In genomic region chr14:105293777-105294176, GRCm38 (mm10) we compare ENCODE assay signal across 18 mouse cellular contexts. TPM values are rescaled to one million over a fixed set of nuclear protein-coding genes. Genes with fewer than 3 reads are reported as not detected.
DNase-seq lines count a peak whose midpoint lies in the region; ATAC-seq and TF ChIP-seq lines count a peak whose summit lies in the region.
"Had no signal": no experiment of that assay in that cellular context is flagged by ENCODE, and none has a peak within 500 bp of the region (broad histone marks: within the 10 kb centered on the region; RNA-seq: fewer than 3 reads in every experiment).

No protein-coding gene starts in this region.

- H3K36me3 ChIP-seq in hindbrain, embryonic 13.5 days, result peaks cover 30% of the 10 kb centered on the region
- peaks cover 11% of the 10 kb centered on the region; the same call in 1 of the 2 replicates for H3K36me3 ChIP-seq in hindbrain, postnatal 0 days (ENCODE audit: insufficient read depth, low read length)
- peaks cover 3% of the 10 kb centered on the region for H3K36me3 ChIP-seq in kidney, embryonic 16.5 days (ENCODE audit: insufficient read depth, low read length)

- no peak for DNase-seq in hindbrain, postnatal 0 days (ENCODE audit: low spot score)
- DNase-seq in kidney, adult 18-20 months, result no peak
- DNase-seq in brain, adult 2 months (ENCODE audit: low read depth, low spot score), result peak; percentile 53
- DNase-seq in urinary bladder, postnatal 14 days (ENCODE audit: low spot score), result no peak
- DNase-seq: adrenal gland, adult 2 months; adrenal gland, postnatal 10 days; adrenal gland, postnatal 25 days; cerebellum, adult 11-12 months; cerebellum, adult 2 months; cerebellum, adult 9-10 months; cerebellum, postnatal 10 days; cerebellum, postnatal 25 days had no signal

- 86% methylated on average over 3 of the region's 3 CpGs for WGBS in hindbrain, embryonic 13.5 days
- 71% methylated on average over 3 of the region's 3 CpGs for WGBS in hindbrain, postnatal 0 days
- 81% methylated on average over 3 of the region's 3 CpGs for WGBS in kidney, embryonic 16.5 days

- H3K4me1 ChIP-seq in hindbrain, embryonic 13.5 days (replicated peaks), result no peaks in the 10 kb centered on the region
- no peaks in the 10 kb centered on the region for H3K4me1 ChIP-seq in hindbrain, postnatal 0 days (ENCODE audit: insufficient read depth, low read length)
- no peaks in the 10 kb centered on the region for H3K4me1 ChIP-seq in kidney, embryonic 16.5 days (ENCODE audit: insufficient read depth, low read length)
- H3K4me1 ChIP-seq: embryonic facial prominence, embryonic 10.5 days; embryonic facial prominence, embryonic 12.5 days; forebrain, embryonic 13.5 days; forebrain, embryonic 15.5 days had no signal

- ATAC-seq in hindbrain, embryonic 13.5 days (ENCODE audit: low FRiP score), result no peak
- no peak for ATAC-seq in hindbrain, postnatal 0 days
- 0 out of 2 replicates have a peak, but pooled peaks have one; percentile 46 for ATAC-seq in kidney, embryonic 16.5 days (ENCODE audit: low FRiP score, low TSS enrichment)
- ATAC-seq: forebrain, embryonic 13.5 days; forebrain, embryonic 15.5 days had no signal

- 0 out of 2 replicates have a peak overlapping the region, but pooled peaks have one; percentile 35 for H3K9ac ChIP-seq in hindbrain, embryonic 13.5 days
- H3K9ac ChIP-seq in hindbrain, postnatal 0 days (replicated peaks; ENCODE audit: low read length), result no peak overlapping the region
- no peak overlapping the region for H3K9ac ChIP-seq in kidney, embryonic 16.5 days (replicated peaks; ENCODE audit: low read length)
- H3K9ac ChIP-seq: embryonic facial prominence, embryonic 12.5 days; forebrain, embryonic 13.5 days; forebrain, embryonic 15.5 days had no signal

- no peak overlapping the region for H3K27ac ChIP-seq in hindbrain, embryonic 13.5 days
- H3K27ac ChIP-seq in hindbrain, postnatal 0 days, result no peak overlapping the region
- no peak overlapping the region for H3K27ac ChIP-seq in kidney, embryonic 16.5 days (ENCODE audit: low read length)
- H3K27ac ChIP-seq: embryonic facial prominence, embryonic 10.5 days; embryonic facial prominence, embryonic 12.5 days; forebrain, embryonic 13.5 days; forebrain, embryonic 15.5 days had no signal

- no peak overlapping the region for H3K4me3 ChIP-seq in hindbrain, embryonic 13.5 days
- no peak overlapping the region for H3K4me3 ChIP-seq in hindbrain, postnatal 0 days (ENCODE audit: low read length)
- H3K4me3 ChIP-seq in kidney, embryonic 16.5 days (ENCODE audit: low read length), result no peak overlapping the region
- H3K4me3 ChIP-seq: embryonic facial prominence, embryonic 10.5 days; embryonic facial prominence, embryonic 12.5 days; forebrain, embryonic 13.5 days; forebrain, embryonic 15.5 days had no signal

- no peak overlapping the region for H3K4me2 ChIP-seq in hindbrain, embryonic 13.5 days
- no peak overlapping the region for H3K4me2 ChIP-seq in hindbrain, postnatal 0 days (ENCODE audit: low read depth, low read length)
- H3K4me2 ChIP-seq in kidney, embryonic 16.5 days (replicated peaks; ENCODE audit: low read depth, low read length), result no peak overlapping the region
- H3K4me2 ChIP-seq: embryonic facial prominence, embryonic 12.5 days; forebrain, embryonic 13.5 days; forebrain, embryonic 15.5 days had no signal

- H3K9me3 ChIP-seq in hindbrain, embryonic 13.5 days, result no peaks in the 10 kb centered on the region
- H3K9me3 ChIP-seq in hindbrain, postnatal 0 days (ENCODE audit: low read length), result no peaks in the 10 kb centered on the region
- H3K9me3 ChIP-seq in kidney, embryonic 16.5 days (ENCODE audit: low read length), result no peaks in the 10 kb centered on the region
- H3K9me3 ChIP-seq: embryonic facial prominence, embryonic 10.5 days; embryonic facial prominence, embryonic 12.5 days; forebrain, embryonic 13.5 days; forebrain, embryonic 15.5 days had no signal

- H3K27me3 ChIP-seq in hindbrain, embryonic 13.5 days, result no peaks in the 10 kb centered on the region
- no peaks in the 10 kb centered on the region for H3K27me3 ChIP-seq in hindbrain, postnatal 0 days (ENCODE audit: insufficient read depth, low read length)
- no peaks in the 10 kb centered on the region for H3K27me3 ChIP-seq in kidney, embryonic 16.5 days (ENCODE audit: insufficient read depth, low read length)
- H3K27me3 ChIP-seq: embryonic facial prominence, embryonic 12.5 days; forebrain, embryonic 13.5 days; forebrain, embryonic 15.5 days had no signal

- no peak for TF ChIP-seq CTCF in hindbrain, postnatal 0 days (IDR thresholded peaks at IDR 0.05; ENCODE audit: low read depth)

RNA-seq across cellular contexts. Expression of gene Ndfip2, which starts 35.4 kb away (rescaled TPM):
- polyA plus RNA-seq in hindbrain, embryonic 13.5 days (2015; fragmentation: Nextera tagmentation; extraction: Ambion mirVana), result 96.0 and 98.9 TPM in 2 replicates
- total RNA-seq in hindbrain, postnatal 0 days (2014; rRNA removed), result 155 and 175 TPM in 2 replicates
- polyA plus RNA-seq in hindbrain, postnatal 0 days (2015; fragmentation: Nextera tagmentation; extraction: Ambion mirVana), result 118 and 119 TPM in 2 replicates
- 69.6 and 69.9 TPM in 2 replicates for polyA plus RNA-seq in kidney, embryonic 16.5 days (2015; fragmentation: Nextera tagmentation; extraction: Ambion mirVana)
